Mouse (Mus musculus): ENCODE measurements at regions not wholly inside any gene's neighbourhood (a gene's known extent, or its start where the extent isn't known, plus 50 kb on each side); places are given as distances from the start of the nearest gene placed in this dataset.
"Not testable (repeated sequence)": the region's sequence is repeated elsewhere in the genome, so short reads cannot be mapped to it uniquely, and the experiment has no call there.

- not testable (repeated sequence) for DNase-seq (ENCODE audit: low read depth, low spot score)
Measured at GRCm38 (mm10) chr9:104398484-104398883, 60.9 kb upstream of the Acpp start.

- no peak for DNase-seq (ENCODE audit: low read depth, low spot score)
Measured at GRCm38 (mm10) chr9:104387805-104388204, 50.3 kb upstream of the Acpp start.
